Mouse (Mus musculus) liver, embryonic 13.5 days (tissue): ENCODE data around the gene Gca. TPM values are rescaled to one million over a fixed set of nuclear protein-coding genes. Genes with fewer than 3 reads are reported as not detected.
A peak's percentile ranks its signal among the peaks of the same experiment; 100 is the strongest.

Experiments
- ATAC-seq: fragments of 200-750 bp; cut with Nextera tagmentation; 2 replicates; pipeline ENCODE4 v1.8.0; 2017; ENCODE audit warnings: low read depth, mild to moderate bottlenecking, moderate number of reproducible peaks, moderate library complexity
- DNase-seq: peaks from one replicate; pipeline ENCODE4 v3.0.0; 2022
- H3K27ac ChIP-seq: fragments of 300-500 bp; sonication (generic); 2 replicates; pipeline ENCODE4 v1.5.1; 2015; ENCODE audit warnings: moderate library complexity, mild to moderate bottlenecking, inconsistent platforms
- H3K27me3 ChIP-seq: fragments of 300-500 bp; sonication (generic); 2 replicates; pipeline ENCODE4 v1.6.1; 2015; ENCODE audit warnings: mild to moderate bottlenecking, inconsistent platforms
- H3K36me3 ChIP-seq: fragments of 300-500 bp; sonication (generic); 2 replicates; pipeline ENCODE4 v1.6.1; 2015; ENCODE audit warnings: mild to moderate bottlenecking, inconsistent platforms
- H3K4me1 ChIP-seq: fragments of 300-500 bp; sonication (generic); replicated peaks from 2 replicates; pipeline ENCODE4 v1.6.1; 2015; ENCODE audit warnings: inconsistent platforms
- H3K4me2 ChIP-seq: fragments of 300-500 bp; sonication (generic); 2 replicates; pipeline ENCODE4 v1.6.1; 2015; ENCODE audit warnings: inconsistent platforms, mild to moderate bottlenecking, moderate library complexity
- H3K4me3 ChIP-seq: fragments of 300-500 bp; sonication (generic); replicated peaks from 2 replicates; pipeline ENCODE4 v1.5.1; 2015; ENCODE audit warnings: mild to moderate bottlenecking, inconsistent platforms
- H3K9ac ChIP-seq: fragments of 300-500 bp; sonication (generic); 2 replicates; pipeline ENCODE4 v1.6.1; 2015; ENCODE audit warnings: mild to moderate bottlenecking, inconsistent platforms
- H3K9me3 ChIP-seq: fragments of 300-500 bp; sonication (generic); replicated peaks from 2 replicates; pipeline ENCODE4 v1.6.1; 2016; ENCODE audit warnings: inconsistent platforms
- WGBS: fragments of 180-500 bp; shearing (Covaris S2); methylation state at CpG from one replicate; pipeline ENCODE4 v1.1.7; 2015; ENCODE audit not compliant: insufficient replicate concordance; 5-methylcytosine and 5-hydroxymethylcytosine counted together
- polyA plus RNA-seq: library from polyadenylated mRNA; unstranded; fragments of >200 nt; fragmentation: Nextera tagmentation; extraction: Ambion mirVana; gene quantifications from 2 replicates; pipeline ENCODE4 v1.2.1, GENCODE M21; 2015

Gca gene
- polyA plus RNA-seq: 1.9 and 2.2 TPM in 2 replicates

- peak; percentile 73 for DNase-seq
- peak; percentile 100 for ATAC-seq
- Histone ChIP-seq H3K9me3 (no peaks in the 10 kb centered on the region), H3K9ac (peak within 1 kb of the TSS; percentile 71), H3K36me3 (no peaks in the 10 kb centered on the region), H3K27me3 (0 out of 2 replicates have a peak, but pooled peaks cover 2% of the 10 kb centered on the region), H3K4me3 (peak within 1 kb of the TSS; percentile 68), H3K4me2 (peak within 1 kb of the TSS; percentile 92), H3K4me1 (peaks cover 6% of the 10 kb centered on the region; the same call in 1 of the 2 replicates), H3K27ac (no peak within 1 kb of the TSS)
- WGBS: 1% methylated on average over 43 of the region's 43 CpGs
Measured at GRCm38 (mm10) chr2:62664135-62664670, at the start of gene Gca. Gene Gca (plus strand): TSS chr2:62664285.

DNA sequence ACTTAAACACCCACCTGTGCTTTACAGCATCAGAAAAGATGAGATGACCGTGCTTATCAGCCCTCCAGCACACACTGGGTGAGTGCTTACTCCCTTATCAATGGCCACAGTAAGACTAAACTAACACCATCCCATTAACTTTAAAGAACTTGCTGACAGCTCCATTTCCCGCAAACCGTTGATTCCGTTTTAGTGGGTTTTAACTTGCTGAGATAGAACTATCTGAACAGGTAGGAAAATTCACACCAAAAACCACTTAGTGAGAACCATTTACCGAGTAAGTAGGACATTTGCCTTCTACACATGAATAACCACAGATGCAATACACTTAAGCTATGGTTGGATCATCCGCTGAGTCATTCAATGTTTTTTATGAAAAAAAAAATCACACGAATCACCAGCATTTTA lies 45.1 kb upstream of the Gca start:
- ATAC-seq (peak; percentile 98), DNase-seq (peak; percentile 76)
- WGBS: 12% methylated on average over 7 of the region's 7 CpGs
- Histone ChIP-seq H3K9me3 (no peaks in the 10 kb centered on the region), H3K27me3 (no peaks in the 10 kb centered on the region), H3K4me1 (peaks cover 42% of the 10 kb centered on the region), H3K4me3 (peak overlapping the region; percentile 34), H3K36me3 (no peaks in the 10 kb centered on the region), H3K9ac (peak overlapping the region; percentile 47; the same call in 1 of the 2 replicates), H3K4me2 (peak overlapping the region; percentile 47), H3K27ac (peak overlapping the region; percentile 94)

GRCm38 (mm10) chr2:62619679-62620078 lies 44.4 kb upstream of the Gca start:
- H3K27me3 ChIP-seq: no peaks in the 10 kb centered on the region
- peaks cover 42% of the 10 kb centered on the region for H3K4me1 ChIP-seq
- H3K4me2 ChIP-seq: peak overlapping the region; percentile 50
- no peaks in the 10 kb centered on the region for H3K9me3 ChIP-seq
- no peak overlapping the region for H3K4me3 ChIP-seq
- H3K27ac ChIP-seq: peak overlapping the region; percentile 96
- no peaks in the 10 kb centered on the region for H3K36me3 ChIP-seq
- WGBS: 18% methylated on average over 2 of the region's 2 CpGs
- peak; percentile 87 for ATAC-seq
- peak; percentile 52 for DNase-seq
- H3K9ac ChIP-seq: peak overlapping the region; percentile 65

DNA sequence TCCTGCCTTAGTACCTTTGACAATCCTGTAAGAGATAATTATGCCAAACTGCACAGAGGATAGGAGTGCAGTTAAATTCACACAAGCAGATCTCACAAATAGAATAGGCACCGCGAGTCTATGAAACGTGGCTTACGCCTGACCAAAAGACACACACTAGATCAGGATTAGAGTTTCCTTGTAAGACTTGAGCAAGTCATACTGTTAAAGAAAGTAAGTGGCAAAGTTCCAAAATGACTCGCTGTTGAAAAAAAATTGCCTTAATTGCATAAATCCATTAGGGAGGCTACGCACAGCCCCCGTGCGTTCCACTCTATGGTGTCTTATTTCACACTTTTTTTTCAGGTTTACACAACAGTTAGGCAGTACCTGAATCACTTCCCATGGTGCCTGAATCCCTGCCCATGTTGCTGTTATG lies 41.1 kb upstream of the Gca start:
- DNase-seq: no peak
- no peaks in the 10 kb centered on the region for H3K36me3 ChIP-seq
- 74% methylated on average over 8 of the region's 8 CpGs for WGBS
- H3K27ac ChIP-seq: 0 out of 2 replicates have a peak overlapping the region, but pooled peaks have one; percentile 29
- H3K4me3 ChIP-seq: no peak overlapping the region
- ATAC-seq: no peak
- no peaks in the 10 kb centered on the region for H3K9me3 ChIP-seq
- no peak overlapping the region for H3K9ac ChIP-seq
- no peak overlapping the region for H3K4me2 ChIP-seq
- peaks cover 30% of the 10 kb centered on the region for H3K4me1 ChIP-seq
- no peaks in the 10 kb centered on the region for H3K27me3 ChIP-seq

DNA sequence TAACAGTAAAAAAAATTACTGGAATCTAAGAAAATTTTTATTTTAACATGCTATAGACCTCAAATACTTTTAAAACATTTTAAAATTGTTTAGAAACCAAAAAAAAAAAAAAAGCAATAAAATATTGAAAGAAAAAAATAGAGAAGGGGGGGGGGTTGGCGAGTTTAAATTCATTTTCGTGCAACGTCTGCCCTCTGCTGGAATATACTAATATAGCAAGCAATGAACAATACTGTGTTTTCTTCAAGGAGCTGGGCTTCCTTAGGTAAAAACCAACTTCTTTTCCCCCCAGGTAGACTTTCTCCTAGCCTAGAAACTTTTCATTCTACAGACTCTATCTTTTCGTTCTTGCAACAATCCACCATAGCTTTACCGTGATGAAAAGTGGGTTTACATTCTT lies 36.4 kb upstream of the Gca start:
- no peak for DNase-seq
- WGBS: 5% methylated on average over 5 of the region's 5 CpGs
- no peak overlapping the region for H3K4me3 ChIP-seq
- no peak for ATAC-seq
- H3K27me3 ChIP-seq: no peaks in the 10 kb centered on the region
- no peak overlapping the region for H3K4me2 ChIP-seq
- peaks cover 4% of the 10 kb centered on the region for H3K4me1 ChIP-seq
- H3K36me3 ChIP-seq: no peaks in the 10 kb centered on the region
- no peak overlapping the region for H3K9ac ChIP-seq
- H3K9me3 ChIP-seq: no peaks in the 10 kb centered on the region
- no peak overlapping the region for H3K27ac ChIP-seq

- Histone ChIP-seq H3K36me3 (no peaks in the 10 kb centered on the region), H3K9ac (no peak overlapping the region), H3K4me3 (no peak overlapping the region), H3K4me1 (no peaks in the 10 kb centered on the region), H3K27ac (no peak overlapping the region), H3K9me3 (no peaks in the 10 kb centered on the region), H3K27me3 (no peaks in the 10 kb centered on the region), H3K4me2 (no peak overlapping the region)
- ATAC-seq (no peak), DNase-seq (no peak)
- WGBS: 90% methylated on average over 5 of the region's 5 CpGs
Measured at GRCm38 (mm10) chr2:62628356-62628755, 35.7 kb upstream of the Gca start.

GRCm38 (mm10) chr2:62630446-62630845 lies 33.6 kb upstream of the Gca start:
- no peak overlapping the region for H3K4me3 ChIP-seq
- DNase-seq: no peak
- 15% methylated on average over 6 of the region's 6 CpGs for WGBS
- no peak overlapping the region for H3K4me2 ChIP-seq
- no peaks in the 10 kb centered on the region for H3K27me3 ChIP-seq
- peak; percentile 64; the same call in 1 of the 2 replicates for ATAC-seq
- no peaks in the 10 kb centered on the region for H3K36me3 ChIP-seq
- H3K9me3 ChIP-seq: no peaks in the 10 kb centered on the region
- no peak overlapping the region for H3K27ac ChIP-seq
- no peak overlapping the region for H3K9ac ChIP-seq
- no peaks in the 10 kb centered on the region for H3K4me1 ChIP-seq

DNA sequence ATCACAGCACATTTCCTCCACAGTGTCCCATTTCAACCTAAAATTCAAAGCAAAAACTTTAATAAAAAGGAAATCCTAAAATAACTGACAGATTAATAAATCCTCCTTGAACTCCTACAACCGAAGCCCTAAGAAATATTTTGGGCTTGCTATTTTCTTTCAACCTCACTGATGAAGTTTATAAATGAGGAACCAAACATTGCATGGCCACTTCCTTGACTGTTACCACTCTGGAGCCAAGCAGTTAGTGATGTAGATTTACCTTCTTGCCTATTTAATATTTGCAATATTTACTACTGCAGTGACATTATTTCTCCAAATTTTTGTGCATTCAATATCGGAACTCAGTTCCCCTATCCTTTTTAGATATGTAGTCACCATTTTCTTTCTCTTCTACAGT lies 24.2 kb upstream of the Gca start:
- Histone ChIP-seq H3K36me3 (no peaks in the 10 kb centered on the region), H3K4me2 (no peak overlapping the region), H3K4me1 (peaks cover 8% of the 10 kb centered on the region), H3K27me3 (no peaks in the 10 kb centered on the region), H3K9me3 (no peaks in the 10 kb centered on the region), H3K4me3 (no peak overlapping the region), H3K27ac (no peak overlapping the region), H3K9ac (no peak overlapping the region)
- DNase-seq (no peak), ATAC-seq (no peak)
- WGBS: 68% methylated on average over 2 of the region's 2 CpGs

DNA sequence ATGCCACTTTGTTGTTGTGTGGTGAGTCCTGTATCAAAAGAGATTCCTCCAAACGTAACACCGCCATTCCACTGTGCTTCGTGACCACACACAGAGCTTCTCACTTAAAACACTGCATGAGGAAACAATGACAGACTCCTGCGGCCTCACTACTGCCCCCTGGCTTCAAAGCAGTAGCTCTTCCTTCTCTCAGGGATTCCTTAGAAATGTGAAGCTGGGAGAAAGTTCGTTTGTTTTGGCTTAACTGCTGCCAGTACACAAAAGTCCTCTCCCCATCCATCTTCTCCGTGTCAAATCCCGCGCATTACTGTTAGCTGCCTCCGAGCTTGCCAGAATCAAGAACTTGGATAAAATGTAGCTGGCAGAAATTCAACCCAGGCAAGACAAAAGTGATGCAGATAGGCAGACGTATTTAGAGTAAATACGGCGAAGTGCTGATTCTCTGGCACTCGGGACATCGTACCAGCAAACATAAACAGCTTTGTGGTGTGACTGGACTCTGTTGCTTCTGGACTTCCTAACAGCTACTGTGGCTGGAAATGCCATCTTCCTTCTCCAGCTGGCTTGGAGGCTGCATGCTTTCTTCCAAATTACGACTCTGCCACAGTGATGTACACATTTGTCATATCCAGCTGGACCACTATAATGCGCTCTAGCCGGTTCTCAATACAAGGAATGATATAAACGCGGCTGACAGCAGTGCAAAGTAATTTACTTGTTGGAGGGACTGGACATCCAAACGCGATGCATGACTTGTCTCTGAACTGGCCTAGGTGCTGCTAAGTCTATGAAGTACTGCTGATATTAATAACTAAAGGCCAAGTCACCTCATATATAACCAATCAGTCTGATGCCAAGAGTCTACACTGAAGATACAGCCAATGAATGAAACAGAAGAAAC lies 20.4 kb upstream of the Gca start:
- DNase-seq (peak; percentile 42), ATAC-seq (no peak)
- H3K9me3 ChIP-seq: no peaks in the 10 kb centered on the region
- H3K4me3 ChIP-seq: peak overlapping the region; percentile 6; the same call in 1 of the 2 replicates
- no peaks in the 10 kb centered on the region for H3K27me3 ChIP-seq
- H3K9ac ChIP-seq: no peak overlapping the region
- H3K36me3 ChIP-seq: no peaks in the 10 kb centered on the region
- H3K27ac ChIP-seq: no peak overlapping the region
- H3K4me2 ChIP-seq: peak overlapping the region; percentile 38
- WGBS: 57% methylated on average over 21 of the region's 21 CpGs
- peaks cover 19% of the 10 kb centered on the region for H3K4me1 ChIP-seq

GRCm38 (mm10) chr2:62644891-62645290 lies 19.2 kb upstream of the Gca start:
- Histone ChIP-seq H3K4me1 (peaks cover 19% of the 10 kb centered on the region), H3K4me2 (peak overlapping the region; percentile 81), H3K27ac (no peak overlapping the region), H3K9me3 (no peaks in the 10 kb centered on the region), H3K4me3 (peak overlapping the region; percentile 75), H3K36me3 (no peaks in the 10 kb centered on the region), H3K27me3 (0 out of 2 replicates have a peak, but pooled peaks cover 2% of the 10 kb centered on the region), H3K9ac (0 out of 2 replicates have a peak overlapping the region, but pooled peaks have one; percentile 78)
- DNase-seq (no peak), ATAC-seq (no peak)
- WGBS: 79% methylated on average over 5 of the region's 5 CpGs

GRCm38 (mm10) chr2:62645475-62645874 lies 18.6 kb upstream of the Gca start:
- peak overlapping the region; percentile 75 for H3K4me3 ChIP-seq
- 23% methylated on average over 12 of the region's 12 CpGs for WGBS
- peak overlapping the region; percentile 78 for H3K9ac ChIP-seq
- ATAC-seq (peak; percentile 62), DNase-seq (no peak)
- peak overlapping the region; percentile 64 for H3K27ac ChIP-seq
- no peaks in the 10 kb centered on the region for H3K9me3 ChIP-seq
- 0 out of 2 replicates have a peak, but pooled peaks cover 2% of the 10 kb centered on the region for H3K27me3 ChIP-seq
- peaks cover 19% of the 10 kb centered on the region for H3K4me1 ChIP-seq
- H3K4me2 ChIP-seq: peak overlapping the region; percentile 81
- H3K36me3 ChIP-seq: no peaks in the 10 kb centered on the region
